Comparison of ENCODE assay signal across 13 mouse cellular contexts in genomic region chr14:35486017-35486416, GRCm38 (mm10).
"Had no signal": no experiment of that assay in that cellular context is flagged by ENCODE, and none has a peak within 500 bp of the region (broad histone marks: within the 10 kb centered on the region; RNA-seq: fewer than 3 reads in every experiment).

No protein-coding gene starts in this region.

- DNase-seq: gastrocnemius, adult 2 months; gastrocnemius, postnatal 10 days; gastrocnemius, postnatal 25 days; heart, adult 18-20 months; heart, postnatal 10 days; heart, postnatal 4 days; kidney, adult 18-20 months; kidney, adult 8-10 months; kidney, postnatal 14 days; kidney, postnatal 36 days; layer of hippocampus, adult 9-11 months; layer of hippocampus, postnatal 36 days; left cerebral cortex, postnatal 4 days had no signal
